ENCODE assay signal across 18 mouse cellular contexts in the genomic region with DNA sequence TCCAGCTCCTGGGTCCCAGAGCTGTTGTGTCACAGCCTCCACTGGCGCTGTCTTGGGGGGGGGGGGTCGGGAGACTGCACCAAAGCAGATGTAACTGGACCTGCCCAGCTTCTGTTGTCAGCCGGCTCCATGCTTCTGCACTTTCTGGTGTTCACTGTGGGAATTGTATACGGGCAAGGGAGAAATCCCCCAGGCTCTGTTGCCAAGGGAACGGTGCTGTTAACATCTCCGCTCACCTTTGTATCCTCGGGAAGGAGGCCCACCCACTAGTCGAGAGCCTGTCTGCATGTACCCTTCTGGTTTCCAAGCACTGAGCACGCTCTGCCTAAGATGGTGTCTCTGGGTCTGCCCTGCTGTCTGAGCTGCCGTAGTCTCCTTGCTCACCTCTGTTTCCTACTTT. TPM values are rescaled to one million over a fixed set of nuclear protein-coding genes. Genes with fewer than 3 reads are reported as not detected.
A peak's percentile ranks its signal among the peaks of the same experiment; 100 is the strongest.
DNase-seq lines count a peak whose midpoint lies in the region; ATAC-seq lines count a peak whose summit lies in the region.
"Had no signal": no experiment of that assay in that cellular context is flagged by ENCODE, and none has a peak within 500 bp of the region (broad histone marks: within the 10 kb centered on the region; RNA-seq: fewer than 3 reads in every experiment).

No protein-coding gene starts in this region.

- H3K4me2 ChIP-seq in kidney, embryonic 15.5 days: no peak overlapping the region
- H3K4me2 ChIP-seq in kidney, embryonic 14.5 days (replicated peaks; ENCODE audit: low read depth, low read length): no peak overlapping the region
- no peak overlapping the region for H3K4me2 ChIP-seq in embryonic facial prominence, embryonic 12.5 days (replicated peaks)
- H3K4me2 ChIP-seq in midbrain, embryonic 15.5 days: no peak overlapping the region
- H3K4me2 ChIP-seq: neural tube, embryonic 13.5 days had no signal

- DNase-seq in ZHBTc4 (ENCODE audit: low read depth, low spot score): peak; percentile 76
- DNase-seq in heart, postnatal 25 days (ENCODE audit: low spot score): no peak
- DNase-seq in heart, adult 18-20 months: no peak
- DNase-seq: cerebellum, adult 11 months; heart, postnatal 10 days; kidney, adult 9 months; liver, postnatal 0 days; spleen, adult 18-20 months; thymus, postnatal 36 days had no signal

- ATAC-seq in kidney, embryonic 15.5 days (replicated peaks; ENCODE audit: low FRiP score): 0 out of 2 replicates have a peak, but pooled peaks have one; percentile 13
- no peak; the same call in 1 of the 2 replicates for ATAC-seq in kidney, embryonic 14.5 days (ENCODE audit: low FRiP score, low TSS enrichment)
- no peak for ATAC-seq in embryonic facial prominence, embryonic 12.5 days (ENCODE audit: insufficient number of reproducible peaks, insufficient read depth, low FRiP score, low TSS enrichment)
- ATAC-seq in midbrain, embryonic 15.5 days (replicated peaks): no peak
- ATAC-seq: CD4-positive, CD25-positive, alpha-beta regulatory T cell, adult 4 months; inflammation-experienced regulatory T-cells, adult 6 months; liver, postnatal 0 days had no signal

- no peaks in the 10 kb centered on the region for H3K27me3 ChIP-seq in kidney, embryonic 15.5 days
- H3K27me3 ChIP-seq in kidney, embryonic 14.5 days (ENCODE audit: control insufficient read depth, insufficient read depth, low read length): no peaks in the 10 kb centered on the region
- H3K27me3 ChIP-seq in embryonic facial prominence, embryonic 12.5 days: no peaks in the 10 kb centered on the region
- no peaks in the 10 kb centered on the region for H3K27me3 ChIP-seq in midbrain, embryonic 15.5 days (replicated peaks)
- H3K27me3 ChIP-seq: neural tube, embryonic 13.5 days had no signal

- no peak overlapping the region for H3K4me3 ChIP-seq in kidney, embryonic 15.5 days (replicated peaks)
- H3K4me3 ChIP-seq in kidney, embryonic 14.5 days (ENCODE audit: low read length): no peak overlapping the region
- no peak overlapping the region for H3K4me3 ChIP-seq in embryonic facial prominence, embryonic 12.5 days
- H3K4me3 ChIP-seq in midbrain, embryonic 15.5 days: no peak overlapping the region
- H3K4me3 ChIP-seq: left cerebral cortex, adult 2 months; neural tube, embryonic 13.5 days had no signal

- peaks cover 98% of the 10 kb centered on the region for H3K36me3 ChIP-seq in kidney, embryonic 15.5 days
- peaks cover 94% of the 10 kb centered on the region for H3K36me3 ChIP-seq in kidney, embryonic 14.5 days (ENCODE audit: control insufficient read depth, insufficient read depth, low read length)
- H3K36me3 ChIP-seq in embryonic facial prominence, embryonic 12.5 days: peaks cover 82% of the 10 kb centered on the region
- H3K36me3 ChIP-seq in midbrain, embryonic 15.5 days (replicated peaks): peaks cover 54% of the 10 kb centered on the region

- intact Hi-C loops in heart, postnatal 25 days (cut with DNase I): no loop called here

- peaks cover 32% of the 10 kb centered on the region for H3K4me1 ChIP-seq in kidney, embryonic 15.5 days
- peaks cover 4% of the 10 kb centered on the region; the same call in 1 of the 2 replicates for H3K4me1 ChIP-seq in kidney, embryonic 14.5 days (ENCODE audit: control insufficient read depth, insufficient read depth, low read length)
- peaks cover 5% of the 10 kb centered on the region; the same call in 1 of the 2 replicates for H3K4me1 ChIP-seq in embryonic facial prominence, embryonic 12.5 days
- H3K4me1 ChIP-seq in midbrain, embryonic 15.5 days: 0 out of 2 replicates have a peak, but pooled peaks cover 6% of the 10 kb centered on the region

- 47% methylated on average over 10 of the region's 10 CpGs for WGBS in kidney, embryonic 15.5 days
- WGBS in kidney, embryonic 14.5 days: 44% methylated on average over 10 of the region's 10 CpGs
- 45% methylated on average over 10 of the region's 10 CpGs for WGBS in embryonic facial prominence, embryonic 12.5 days
- 39% methylated on average over 10 of the region's 10 CpGs for WGBS in midbrain, embryonic 15.5 days

- H3K9me3 ChIP-seq in kidney, embryonic 15.5 days (replicated peaks): no peaks in the 10 kb centered on the region
- H3K9me3 ChIP-seq in kidney, embryonic 14.5 days (ENCODE audit: control insufficient read depth, low read length): no peaks in the 10 kb centered on the region
- no peaks in the 10 kb centered on the region for H3K9me3 ChIP-seq in embryonic facial prominence, embryonic 12.5 days
- no peaks in the 10 kb centered on the region for H3K9me3 ChIP-seq in midbrain, embryonic 15.5 days
- H3K9me3 ChIP-seq: neural tube, embryonic 13.5 days had no signal

- no peak overlapping the region for H3K9ac ChIP-seq in kidney, embryonic 15.5 days
- no peak overlapping the region for H3K9ac ChIP-seq in kidney, embryonic 14.5 days (ENCODE audit: low read depth, low read length)
- no peak overlapping the region for H3K9ac ChIP-seq in embryonic facial prominence, embryonic 12.5 days
- no peak overlapping the region for H3K9ac ChIP-seq in midbrain, embryonic 15.5 days
- H3K9ac ChIP-seq: liver, postnatal 0 days; neural tube, embryonic 13.5 days had no signal

- H3K27ac ChIP-seq in kidney, embryonic 15.5 days: no peak overlapping the region
- H3K27ac ChIP-seq in kidney, embryonic 14.5 days (ENCODE audit: low read depth, low read length): no peak overlapping the region
- 0 out of 2 replicates have a peak overlapping the region, but pooled peaks have one; percentile 30 for H3K27ac ChIP-seq in embryonic facial prominence, embryonic 12.5 days
- peak overlapping the region; percentile 36; the same call in 1 of the 2 replicates for H3K27ac ChIP-seq in midbrain, embryonic 15.5 days
- H3K27ac ChIP-seq: left cerebral cortex, adult 2 months; macrophage; neural tube, embryonic 13.5 days had no signal

RNA-seq across cellular contexts. Expression of gene Iffo2, which starts 43.3 kb away (rescaled TPM):
- polyA plus RNA-seq in kidney, embryonic 15.5 days (2015; fragmentation: Nextera tagmentation; extraction: Ambion mirVana): 4.3 and 4.8 TPM in 2 replicates
- polyA plus RNA-seq in kidney, embryonic 14.5 days (2014; fragmentation: Nextera tagmentation; extraction: Ambion mirVana): 7.1 and 9.4 TPM in 2 replicates
- 6.1 and 6.4 TPM in 2 replicates for polyA plus RNA-seq in embryonic facial prominence, embryonic 12.5 days (2016; fragmentation: Nextera tagmentation; extraction: Ambion mirVana)
- polyA plus RNA-seq in midbrain, embryonic 15.5 days (2015; fragmentation: Nextera tagmentation; extraction: Ambion mirVana): 4.1 and 4.3 TPM in 2 replicates
- total RNA-seq in heart, postnatal 25 days (2021): 1 to 10 TPM; 5.5 to 6.0 TPM
- total RNA-seq in heart, adult 18-20 months (2021): 1 to 10 TPM; 4.3 to 4.4 TPM

Comparison
In these comparisons a context has a peak if more than half of its experiments do, and no peak if none do; other contexts are left out.
1. H3K27ac ChIP-seq: peak in embryonic facial prominence, embryonic 12.5 days (single experiment) and midbrain, embryonic 15.5 days (single experiment); none in kidney, embryonic 15.5 days (single experiment) and kidney, embryonic 14.5 days (single experiment).